Mouse (Mus musculus) liver, embryonic 12.5 days (tissue): Measurements from ENCODE around the gene Cops7b. TPM values are rescaled to one million over a fixed set of nuclear protein-coding genes. Genes with fewer than 3 reads are reported as not detected.

Experiments used
- ATAC-seq: fragments of 200-750 bp; cut with Nextera tagmentation; 2 replicates; pipeline ENCODE4 v1.8.0; 2017; ENCODE audit warnings: moderate number of reproducible peaks, mild to moderate bottlenecking, moderate library complexity
- H3K27ac ChIP-seq: fragments of 300-500 bp; sonication (generic); 2 replicates; pipeline ENCODE4 v1.5.1; 2016; ENCODE audit warnings: mild to moderate bottlenecking
- H3K27me3 ChIP-seq: fragments of 300-500 bp; sonication (generic); replicated peaks from 2 replicates; pipeline ENCODE4 v1.6.1; 2016; ENCODE audit warnings: mild to moderate bottlenecking, moderate library complexity
- H3K36me3 ChIP-seq: fragments of 300-500 bp; sonication (generic); 2 replicates; pipeline ENCODE4 v1.6.1; 2016; ENCODE audit warnings: mild to moderate bottlenecking, moderate library complexity
- H3K4me1 ChIP-seq: fragments of 300-500 bp; sonication (generic); 2 replicates; pipeline ENCODE4 v1.6.1; 2016
- H3K4me2 ChIP-seq: fragments of 300-500 bp; sonication (generic); 2 replicates; pipeline ENCODE4 v1.6.1; 2016; ENCODE audit warnings: mild to moderate bottlenecking, moderate library complexity
- H3K4me3 ChIP-seq: fragments of 300-500 bp; sonication (generic); 2 replicates; pipeline ENCODE4 v1.5.1; 2016; ENCODE audit warnings: mild to moderate bottlenecking, moderate library complexity
- H3K9ac ChIP-seq: fragments of 300-500 bp; sonication (generic); 2 replicates; pipeline ENCODE4 v1.6.1; 2016; ENCODE audit warnings: mild to moderate bottlenecking, moderate library complexity
- H3K9me3 ChIP-seq: fragments of 300-500 bp; sonication (generic); replicated peaks from 2 replicates; pipeline ENCODE4 v1.6.1; 2016; ENCODE audit warnings: mild to moderate bottlenecking, moderate library complexity
- WGBS: fragments of 180-500 bp; shearing (Covaris S2); methylation state at CpG from one replicate; pipeline ENCODE4 v1.1.7; 2016; ENCODE audit not compliant: insufficient replicate concordance; 5-methylcytosine and 5-hydroxymethylcytosine counted together
- polyA plus RNA-seq: library from polyadenylated mRNA; unstranded; fragments of >200 nt; fragmentation: Nextera tagmentation; extraction: Ambion mirVana; gene quantifications from 2 replicates; pipeline ENCODE4 v1.2.1, GENCODE M21; 2016

Cops7b gene
- polyA plus RNA-seq, 1 experiment from 2014 or later: 24.3 TPM

GRCm38 (mm10) chr1:86568409-86568808 lies 14.3 kb upstream of the Cops7b start:
- Histone ChIP-seq H3K27ac (no peak overlapping the region), H3K4me2 (no peak overlapping the region)
- WGBS: 63% methylated on average over 2 of the region's 2 CpGs

GRCm38 (mm10) chr1:86569292-86569860 lies 13.3 kb upstream of the Cops7b start:
- Histone ChIP-seq H3K27me3 (no peaks in the 10 kb centered on the region), H3K4me3 (no peak overlapping the region), H3K36me3 (no peaks in the 10 kb centered on the region; the same call in 1 of the 2 replicates), H3K9ac (no peak overlapping the region), H3K9me3 (no peaks in the 10 kb centered on the region), H3K4me1 (peaks cover 4% of the 10 kb centered on the region; the same call in 1 of the 2 replicates), H3K4me2 (no peak overlapping the region), H3K27ac (no peak overlapping the region)
- ATAC-seq: no peak
- 82% methylated on average over 2 of the region's 2 CpGs for WGBS

More at GRCm38 (mm10) chr1:86568409-86568808, 14.3 kb upstream of the Cops7b start:
- Histone ChIP-seq H3K4me1 (peaks cover 4% of the 10 kb centered on the region; the same call in 1 of the 2 replicates), H3K27me3 (no peaks in the 10 kb centered on the region), H3K9me3 (no peaks in the 10 kb centered on the region), H3K36me3 (peaks cover 9% of the 10 kb centered on the region), H3K4me3 (no peak overlapping the region), H3K9ac (no peak overlapping the region)
- no peak for ATAC-seq

GRCm38 (mm10) chr1:86571381-86571780 lies 11.3 kb upstream of the Cops7b start:
- H3K27me3 ChIP-seq: no peaks in the 10 kb centered on the region
- H3K4me3 ChIP-seq: no peak overlapping the region
- no peaks in the 10 kb centered on the region for H3K36me3 ChIP-seq
- WGBS: 69% methylated on average over 2 of the region's 2 CpGs
- no peak overlapping the region for H3K9ac ChIP-seq
- no peak overlapping the region for H3K4me2 ChIP-seq
- H3K27ac ChIP-seq: no peak overlapping the region
- H3K4me1 ChIP-seq: no peaks in the 10 kb centered on the region
- H3K9me3 ChIP-seq: no peaks in the 10 kb centered on the region
- ATAC-seq: no peak

GRCm38 (mm10) chr1:86571941-86572340 lies 10.8 kb upstream of the Cops7b start:
- H3K4me2 ChIP-seq: no peak overlapping the region
- no peak overlapping the region for H3K9ac ChIP-seq
- no peak overlapping the region for H3K27ac ChIP-seq
- H3K36me3 ChIP-seq: no peaks in the 10 kb centered on the region
- WGBS: 66% methylated on average over 4 of the region's 4 CpGs
- H3K9me3 ChIP-seq: no peaks in the 10 kb centered on the region
- ATAC-seq: no peak
- no peaks in the 10 kb centered on the region for H3K27me3 ChIP-seq
- no peaks in the 10 kb centered on the region for H3K4me1 ChIP-seq
- no peak overlapping the region for H3K4me3 ChIP-seq

- Histone ChIP-seq H3K9ac (no peak overlapping the region), H3K4me1 (peaks cover 31% of the 10 kb centered on the region), H3K9me3 (no peaks in the 10 kb centered on the region), H3K4me3 (no peak overlapping the region), H3K36me3 (peaks cover 5% of the 10 kb centered on the region; the same call in 1 of the 2 replicates), H3K27me3 (no peaks in the 10 kb centered on the region), H3K4me2 (no peak overlapping the region), H3K27ac (no peak overlapping the region)
- ATAC-seq: no peak
- WGBS: 69% methylated on average over 6 of the region's 6 CpGs
Observed at GRCm38 (mm10) chr1:86580426-86580825, 2.3 kb upstream of the Cops7b start.

GRCm38 (mm10) chr1:86581692-86582450 lies 833 bp upstream of the Cops7b start:
- Histone ChIP-seq H3K4me3 (peak overlapping the region; percentile 83), H3K36me3 (peaks cover 5% of the 10 kb centered on the region; the same call in 1 of the 2 replicates), H3K4me1 (peaks cover 39% of the 10 kb centered on the region), H3K4me2 (peak overlapping the region; percentile 94), H3K27ac (peak overlapping the region; percentile 74), H3K9me3 (no peaks in the 10 kb centered on the region), H3K9ac (peak overlapping the region; percentile 92), H3K27me3 (no peaks in the 10 kb centered on the region)
- WGBS: under 1% methylated on average over 36 of the region's 38 CpGs
- peak; percentile 67 for ATAC-seq

- Histone ChIP-seq H3K4me2 (peak overlapping the region; percentile 94), H3K9ac (peak overlapping the region; percentile 92), H3K4me3 (peak overlapping the region; percentile 83), H3K9me3 (no peaks in the 10 kb centered on the region), H3K4me1 (peaks cover 49% of the 10 kb centered on the region), H3K27ac (peak overlapping the region; percentile 74; the same call in 1 of the 2 replicates), H3K36me3 (peaks cover 7% of the 10 kb centered on the region), H3K27me3 (no peaks in the 10 kb centered on the region)
- no peak for ATAC-seq
- 53% methylated on average over 2 of the region's 2 CpGs for WGBS
Observed at GRCm38 (mm10) chr1:86583709-86584108, 1.0 kb downstream of the Cops7b start.

GRCm38 (mm10) chr1:86586992-86587391 lies 4.3 kb downstream of the Cops7b start:
- no peak for ATAC-seq
- under 1% methylated on average over 26 of the region's 26 CpGs for WGBS
- Histone ChIP-seq H3K27me3 (no peaks in the 10 kb centered on the region), H3K4me3 (peak overlapping the region; percentile 92), H3K4me1 (peaks cover 32% of the 10 kb centered on the region), H3K36me3 (peaks cover 34% of the 10 kb centered on the region), H3K9ac (peak overlapping the region; percentile 88), H3K9me3 (no peaks in the 10 kb centered on the region), H3K4me2 (peak overlapping the region; percentile 83), H3K27ac (peak overlapping the region; percentile 70)

GRCm38 (mm10) chr1:86594539-86594938 lies 11.8 kb downstream of the Cops7b start:
- Histone ChIP-seq H3K4me2 (no peak overlapping the region), H3K27me3 (no peaks in the 10 kb centered on the region), H3K4me1 (no peaks in the 10 kb centered on the region), H3K9ac (no peak overlapping the region), H3K4me3 (no peak overlapping the region), H3K9me3 (no peaks in the 10 kb centered on the region), H3K27ac (no peak overlapping the region), H3K36me3 (peaks cover 96% of the 10 kb centered on the region)
- ATAC-seq: no peak
- WGBS: 85% methylated on average over 7 of the region's 7 CpGs

- no peak overlapping the region for H3K27ac ChIP-seq
- WGBS: 83% methylated on average over 6 of the region's 6 CpGs
- no peak overlapping the region for H3K4me3 ChIP-seq
- no peak for ATAC-seq
- H3K36me3 ChIP-seq: peaks cover 95% of the 10 kb centered on the region
- H3K27me3 ChIP-seq: no peaks in the 10 kb centered on the region
- H3K4me2 ChIP-seq: no peak overlapping the region
- no peaks in the 10 kb centered on the region for H3K4me1 ChIP-seq
- no peaks in the 10 kb centered on the region for H3K9me3 ChIP-seq
- H3K9ac ChIP-seq: no peak overlapping the region
Observed at GRCm38 (mm10) chr1:86595315-86595714, 12.6 kb downstream of the Cops7b start.

- no peak for ATAC-seq
- Histone ChIP-seq H3K27ac (no peak overlapping the region), H3K4me3 (no peak overlapping the region), H3K9me3 (no peaks in the 10 kb centered on the region), H3K27me3 (no peaks in the 10 kb centered on the region), H3K9ac (no peak overlapping the region), H3K36me3 (peaks cover 95% of the 10 kb centered on the region), H3K4me2 (no peak overlapping the region), H3K4me1 (no peaks in the 10 kb centered on the region)
- 86% methylated on average over 6 of the region's 6 CpGs for WGBS
Observed at GRCm38 (mm10) chr1:86596512-86596911, 13.8 kb downstream of the Cops7b start.

GRCm38 (mm10) chr1:86598516-86598915 lies 15.8 kb downstream of the Cops7b start:
- H3K9me3 ChIP-seq: no peaks in the 10 kb centered on the region
- no peaks in the 10 kb centered on the region for H3K27me3 ChIP-seq
- no peak overlapping the region for H3K4me3 ChIP-seq
- H3K4me2 ChIP-seq: no peak overlapping the region
- WGBS: 64% methylated on average over 3 of the region's 3 CpGs
- H3K4me1 ChIP-seq: no peaks in the 10 kb centered on the region
- H3K27ac ChIP-seq: no peak overlapping the region
- no peak overlapping the region for H3K9ac ChIP-seq
- no peak for ATAC-seq
- peaks cover 95% of the 10 kb centered on the region for H3K36me3 ChIP-seq
